Mouse (Mus musculus): ENCODE measurements around the gene Lrmda. TPM values are rescaled to one million over a fixed set of nuclear protein-coding genes. Genes with fewer than 3 reads are reported as not detected.

The Lrmda gene
- polyA plus RNA-seq, 1 experiment from 2014 or later, result 0.23 TPM

GRCm38 (mm10) chr14:22738603-22739002 lies 719.1 kb downstream of the Lrmda start:
- ATAC-seq, result no peak
- 65% methylated on average over 11 of the region's 11 CpGs for WGBS (ENCODE audit: insufficient replicate concordance)

GRCm38 (mm10) chr14:22742527-22742926 lies 723.0 kb downstream of the Lrmda start:
- Histone ChIP-seq H3K9ac (no peak overlapping the region), H3K27ac (no peak overlapping the region), H3K9me3 (replicated peaks) (no peaks in the 10 kb centered on the region), H3K4me2 (no peak overlapping the region), H3K27me3 (replicated peaks) (no peaks in the 10 kb centered on the region), H3K4me1 (no peaks in the 10 kb centered on the region), H3K4me3 (no peak overlapping the region), H3K36me3 (no peaks in the 10 kb centered on the region)
- ATAC-seq, result no peak

More at GRCm38 (mm10) chr14:22738603-22739002, 719.1 kb downstream of the Lrmda start:
- H3K4me2 ChIP-seq, result no peak overlapping the region
- no peak overlapping the region for H3K4me3 ChIP-seq
- no peak overlapping the region for H3K9ac ChIP-seq
- H3K27me3 ChIP-seq (replicated peaks), result no peaks in the 10 kb centered on the region
- H3K27ac ChIP-seq, result no peak overlapping the region
- no peaks in the 10 kb centered on the region for H3K4me1 ChIP-seq
- H3K9me3 ChIP-seq (replicated peaks), result no peaks in the 10 kb centered on the region
- no peaks in the 10 kb centered on the region for H3K36me3 ChIP-seq

GRCm38 (mm10) chr14:22743264-22743663 lies 723.8 kb downstream of the Lrmda start:
- no peaks in the 10 kb centered on the region for H3K9me3 ChIP-seq (replicated peaks)
- no peak overlapping the region for H3K9ac ChIP-seq
- H3K4me1 ChIP-seq, result no peaks in the 10 kb centered on the region
- WGBS (ENCODE audit: insufficient replicate concordance), result 20% methylated on average over 4 of the region's 4 CpGs
- no peak for ATAC-seq
- H3K27ac ChIP-seq, result no peak overlapping the region
- no peaks in the 10 kb centered on the region for H3K27me3 ChIP-seq (replicated peaks)
- H3K36me3 ChIP-seq, result no peaks in the 10 kb centered on the region
- H3K4me3 ChIP-seq, result no peak overlapping the region
- H3K4me2 ChIP-seq, result no peak overlapping the region

- no peak for ATAC-seq
- 46% methylated on average over 5 of the region's 5 CpGs for WGBS (ENCODE audit: insufficient replicate concordance)
- no peak overlapping the region for H3K27ac ChIP-seq
- no peaks in the 10 kb centered on the region for H3K9me3 ChIP-seq (replicated peaks)
- no peak overlapping the region for H3K4me3 ChIP-seq
- H3K4me1 ChIP-seq, result no peaks in the 10 kb centered on the region
- no peaks in the 10 kb centered on the region for H3K27me3 ChIP-seq (replicated peaks)
- H3K4me2 ChIP-seq, result no peak overlapping the region
- no peaks in the 10 kb centered on the region for H3K36me3 ChIP-seq
- H3K9ac ChIP-seq, result no peak overlapping the region
Observed at GRCm38 (mm10) chr14:22744701-22745100, 725.2 kb downstream of the Lrmda start.

GRCm38 (mm10) chr14:22745263-22745881 lies 725.9 kb downstream of the Lrmda start:
- H3K4me1 ChIP-seq, result no peaks in the 10 kb centered on the region
- no peak overlapping the region for H3K27ac ChIP-seq
- H3K9me3 ChIP-seq (replicated peaks), result no peaks in the 10 kb centered on the region
- 58% methylated on average over 1 of the region's 1 CpGs for WGBS (ENCODE audit: insufficient replicate concordance)
- no peak overlapping the region for H3K4me3 ChIP-seq
- no peaks in the 10 kb centered on the region for H3K27me3 ChIP-seq (replicated peaks)
- ATAC-seq, result no peak
- no peak overlapping the region for H3K9ac ChIP-seq
- no peaks in the 10 kb centered on the region for H3K36me3 ChIP-seq
- H3K4me2 ChIP-seq, result no peak overlapping the region

- Histone ChIP-seq H3K4me1 (no peaks in the 10 kb centered on the region), H3K27me3 (replicated peaks) (no peaks in the 10 kb centered on the region), H3K27ac (no peak overlapping the region), H3K9ac (no peak overlapping the region), H3K4me2 (no peak overlapping the region), H3K4me3 (no peak overlapping the region), H3K36me3 (no peaks in the 10 kb centered on the region), H3K9me3 (replicated peaks) (no peaks in the 10 kb centered on the region)
- ATAC-seq, result no peak
- WGBS (ENCODE audit: insufficient replicate concordance), result 42% methylated on average over 5 of the region's 5 CpGs
Observed at GRCm38 (mm10) chr14:22745882-22746480, 726.5 kb downstream of the Lrmda start.

- H3K4me3 ChIP-seq, result no peak overlapping the region
- no peak overlapping the region for H3K27ac ChIP-seq
- ATAC-seq, result no peak
- no peak overlapping the region for H3K4me2 ChIP-seq
- H3K9ac ChIP-seq, result no peak overlapping the region
- no peaks in the 10 kb centered on the region for H3K9me3 ChIP-seq (replicated peaks)
- no peaks in the 10 kb centered on the region for H3K27me3 ChIP-seq (replicated peaks)
- H3K4me1 ChIP-seq, result no peaks in the 10 kb centered on the region
- H3K36me3 ChIP-seq, result no peaks in the 10 kb centered on the region
- 68% methylated on average over 5 of the region's 5 CpGs for WGBS (ENCODE audit: insufficient replicate concordance)
Observed at GRCm38 (mm10) chr14:22747816-22748215, 728.3 kb downstream of the Lrmda start.

- Histone ChIP-seq H3K9me3 (replicated peaks) (no peaks in the 10 kb centered on the region), H3K4me2 (no peak overlapping the region), H3K4me1 (no peaks in the 10 kb centered on the region), H3K36me3 (no peaks in the 10 kb centered on the region), H3K27me3 (replicated peaks) (no peaks in the 10 kb centered on the region), H3K27ac (no peak overlapping the region), H3K9ac (no peak overlapping the region), H3K4me3 (no peak overlapping the region)
- ATAC-seq, result no peak
Observed at GRCm38 (mm10) chr14:22750409-22750808, 730.9 kb downstream of the Lrmda start.

GRCm38 (mm10) chr14:22751290-22751689 lies 731.8 kb downstream of the Lrmda start:
- Histone ChIP-seq H3K4me1 (no peaks in the 10 kb centered on the region), H3K36me3 (no peaks in the 10 kb centered on the region), H3K4me3 (no peak overlapping the region), H3K9ac (no peak overlapping the region), H3K27ac (no peak overlapping the region), H3K9me3 (replicated peaks) (no peaks in the 10 kb centered on the region), H3K27me3 (replicated peaks) (no peaks in the 10 kb centered on the region), H3K4me2 (no peak overlapping the region)
- WGBS (ENCODE audit: insufficient replicate concordance), result 76% methylated on average over 10 of the region's 10 CpGs
- no peak for ATAC-seq

- Histone ChIP-seq H3K27ac (no peak overlapping the region), H3K27me3 (replicated peaks) (no peaks in the 10 kb centered on the region), H3K4me1 (0 out of 2 replicates have a peak, but pooled peaks cover 4% of the 10 kb centered on the region), H3K36me3 (no peaks in the 10 kb centered on the region), H3K9ac (no peak overlapping the region), H3K4me2 (no peak overlapping the region), H3K4me3 (no peak overlapping the region), H3K9me3 (replicated peaks) (no peaks in the 10 kb centered on the region)
- no peak for ATAC-seq
- 53% methylated on average over 5 of the region's 5 CpGs for WGBS (ENCODE audit: insufficient replicate concordance)
Observed at GRCm38 (mm10) chr14:22754633-22755032, 735.1 kb downstream of the Lrmda start.

GRCm38 (mm10) chr14:22757493-22757892 lies 738.0 kb downstream of the Lrmda start:
- no peak overlapping the region for H3K27ac ChIP-seq
- no peak overlapping the region for H3K9ac ChIP-seq
- H3K4me2 ChIP-seq, result no peak overlapping the region
- H3K36me3 ChIP-seq, result no peaks in the 10 kb centered on the region
- no peak for ATAC-seq
- 0 out of 2 replicates have a peak, but pooled peaks cover 5% of the 10 kb centered on the region for H3K4me1 ChIP-seq
- H3K27me3 ChIP-seq (replicated peaks), result no peaks in the 10 kb centered on the region
- H3K4me3 ChIP-seq, result no peak overlapping the region
- 81% methylated on average over 3 of the region's 3 CpGs for WGBS (ENCODE audit: insufficient replicate concordance)
- H3K9me3 ChIP-seq (replicated peaks), result no peaks in the 10 kb centered on the region

- no peaks in the 10 kb centered on the region for H3K27me3 ChIP-seq (replicated peaks)
- H3K9ac ChIP-seq, result no peak overlapping the region
- H3K27ac ChIP-seq, result no peak overlapping the region
- 0 out of 2 replicates have a peak, but pooled peaks cover 5% of the 10 kb centered on the region for H3K4me1 ChIP-seq
- no peak overlapping the region for H3K4me3 ChIP-seq
- 10% methylated on average over 2 of the region's 2 CpGs for WGBS (ENCODE audit: insufficient replicate concordance)
- ATAC-seq, result no peak
- H3K4me2 ChIP-seq, result no peak overlapping the region
- H3K36me3 ChIP-seq, result no peaks in the 10 kb centered on the region
- H3K9me3 ChIP-seq (replicated peaks), result no peaks in the 10 kb centered on the region
Observed at GRCm38 (mm10) chr14:22759216-22759615, 739.7 kb downstream of the Lrmda start.

- Histone ChIP-seq H3K9me3 (replicated peaks) (no peaks in the 10 kb centered on the region), H3K4me2 (no peak overlapping the region), H3K4me3 (no peak overlapping the region), H3K9ac (no peak overlapping the region), H3K27me3 (replicated peaks) (no peaks in the 10 kb centered on the region), H3K27ac (no peak overlapping the region), H3K36me3 (no peaks in the 10 kb centered on the region), H3K4me1 (0 out of 2 replicates have a peak, but pooled peaks cover 5% of the 10 kb centered on the region)
- peak; percentile 51 for ATAC-seq
Observed at GRCm38 (mm10) chr14:22759673-22760072, 740.2 kb downstream of the Lrmda start.
